Mouse (Mus musculus) liver, embryonic 16.5 days (tissue): ENCODE measurements at regions not wholly inside any gene's neighbourhood (a gene's known extent, or its start where the extent isn't known, plus 50 kb on each side); places are given as distances from the start of the nearest gene placed in this dataset.
A peak's percentile ranks its signal among the peaks of the same experiment; 100 is the strongest.

Experiments used
- ATAC-seq: fragments of 200-750 bp; cut with Nextera tagmentation; 2 replicates; pipeline ENCODE4 v1.8.0; 2017; ENCODE audit warnings: low read depth, mild to moderate bottlenecking, moderate number of reproducible peaks, moderate library complexity
- H3K27ac ChIP-seq: fragments of 300-500 bp; sonication (generic); 2 replicates; pipeline ENCODE4 v1.5.1; 2014; ENCODE audit warnings: mild to moderate bottlenecking, low read length
- H3K27me3 ChIP-seq: fragments of 300-500 bp; sonication (generic); 2 replicates; pipeline ENCODE4 v1.6.1; 2014; ENCODE audit warnings: low read depth, low read length, mixed read lengths; ENCODE audit not compliant: control insufficient read depth, insufficient read depth
- H3K36me3 ChIP-seq: fragments of 300-500 bp; sonication (generic); 2 replicates; pipeline ENCODE4 v1.6.1; 2014; ENCODE audit warnings: mild to moderate bottlenecking; ENCODE audit not compliant: control insufficient read depth, insufficient read depth
- H3K4me1 ChIP-seq: fragments of 300-500 bp; sonication (generic); 2 replicates; pipeline ENCODE4 v1.6.1; 2014; ENCODE audit warnings: low read depth, low read length, mixed read lengths; ENCODE audit not compliant: control insufficient read depth
- H3K4me2 ChIP-seq: fragments of 300-500 bp; sonication (generic); 2 replicates; pipeline ENCODE4 v1.6.1; 2014; ENCODE audit warnings: low read depth, low read length, mixed read lengths
- H3K4me3 ChIP-seq: fragments of 300-500 bp; sonication (generic); 2 replicates; pipeline ENCODE4 v1.5.1; 2014; ENCODE audit warnings: low read depth, mild to moderate bottlenecking, low read length
- H3K9ac ChIP-seq: fragments of 300-500 bp; sonication (generic); 2 replicates; pipeline ENCODE4 v1.6.1; 2014; ENCODE audit warnings: low read depth, low read length
- H3K9me3 ChIP-seq: fragments of 300-500 bp; sonication (generic); replicated peaks from 2 replicates; pipeline ENCODE4 v1.6.1; 2016; ENCODE audit warnings: low read length; ENCODE audit not compliant: control insufficient read depth
- WGBS: fragments of 180-500 bp; shearing (Covaris S2); extraction: QIAGEN DNeasy Blood & Tissue Kit; methylation state at CpG from one replicate; pipeline ENCODE4 v1.1.7; 2014; ENCODE audit not compliant: insufficient replicate concordance; 5-methylcytosine and 5-hydroxymethylcytosine counted together

- no peaks in the 10 kb centered on the region for H3K27me3 ChIP-seq
- H3K27ac ChIP-seq: no peak overlapping the region
- no peaks in the 10 kb centered on the region for H3K36me3 ChIP-seq
- no peaks in the 10 kb centered on the region for H3K9me3 ChIP-seq
- H3K4me1 ChIP-seq: no peaks in the 10 kb centered on the region
- no peak for ATAC-seq
- 29% methylated on average over 1 of the region's 1 CpGs for WGBS
- no peak overlapping the region for H3K4me3 ChIP-seq
- no peak overlapping the region for H3K9ac ChIP-seq
- H3K4me2 ChIP-seq: no peak overlapping the region
Measured at GRCm38 (mm10) chr3:60916411-60916810, 86.2 kb upstream of the P2ry1 start.

- Histone ChIP-seq H3K4me1 (no peaks in the 10 kb centered on the region), H3K36me3 (no peaks in the 10 kb centered on the region), H3K27ac (no peak overlapping the region), H3K4me3 (no peak overlapping the region), H3K9ac (no peak overlapping the region), H3K27me3 (no peaks in the 10 kb centered on the region), H3K9me3 (no peaks in the 10 kb centered on the region), H3K4me2 (no peak overlapping the region)
- 51% methylated on average over 3 of the region's 3 CpGs for WGBS
- no peak for ATAC-seq
Measured at GRCm38 (mm10) chr3:60917271-60917670, 85.3 kb upstream of the P2ry1 start.

DNA sequence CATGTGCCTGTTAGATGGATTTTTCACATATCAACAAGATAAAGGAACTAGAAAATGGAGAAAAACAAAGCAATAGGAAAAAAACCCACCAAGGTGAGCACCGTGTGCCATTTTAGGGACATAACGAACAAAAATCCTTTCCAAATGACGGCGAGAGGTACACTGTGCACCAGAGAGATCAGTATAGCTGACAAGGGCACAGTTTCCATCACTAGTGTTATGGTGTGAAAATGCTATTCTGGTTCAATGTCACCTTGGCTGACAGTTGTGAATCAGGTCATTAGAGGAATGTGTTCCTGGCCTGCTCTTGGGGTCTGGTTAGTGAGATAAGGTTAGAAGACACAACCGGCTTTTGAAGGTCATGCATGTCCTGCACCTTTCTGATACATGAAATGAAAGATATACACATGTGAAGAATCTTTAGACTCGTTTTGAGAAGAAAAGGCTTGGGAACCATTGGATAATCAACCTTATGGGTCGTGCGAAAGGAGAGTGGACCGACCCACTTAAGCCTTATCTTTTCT, 76.5 kb upstream of the P2ry1 start:
- Histone ChIP-seq H3K9me3 (no peaks in the 10 kb centered on the region), H3K27ac (no peak overlapping the region), H3K27me3 (no peaks in the 10 kb centered on the region), H3K9ac (no peak overlapping the region), H3K4me1 (no peaks in the 10 kb centered on the region), H3K4me2 (no peak overlapping the region), H3K36me3 (no peaks in the 10 kb centered on the region), H3K4me3 (no peak overlapping the region)
- peak; percentile 47; the same call in 1 of the 2 replicates for ATAC-seq
- WGBS: 53% methylated on average over 9 of the region's 9 CpGs

- 55% methylated on average over 4 of the region's 4 CpGs for WGBS
- Histone ChIP-seq H3K9ac (no peak overlapping the region), H3K27ac (no peak overlapping the region), H3K4me1 (no peaks in the 10 kb centered on the region), H3K36me3 (no peaks in the 10 kb centered on the region), H3K4me2 (no peak overlapping the region), H3K27me3 (no peaks in the 10 kb centered on the region), H3K9me3 (no peaks in the 10 kb centered on the region), H3K4me3 (no peak overlapping the region)
- ATAC-seq: no peak
Measured at GRCm38 (mm10) chr3:60928910-60929309, 73.7 kb upstream of the P2ry1 start.

DNA sequence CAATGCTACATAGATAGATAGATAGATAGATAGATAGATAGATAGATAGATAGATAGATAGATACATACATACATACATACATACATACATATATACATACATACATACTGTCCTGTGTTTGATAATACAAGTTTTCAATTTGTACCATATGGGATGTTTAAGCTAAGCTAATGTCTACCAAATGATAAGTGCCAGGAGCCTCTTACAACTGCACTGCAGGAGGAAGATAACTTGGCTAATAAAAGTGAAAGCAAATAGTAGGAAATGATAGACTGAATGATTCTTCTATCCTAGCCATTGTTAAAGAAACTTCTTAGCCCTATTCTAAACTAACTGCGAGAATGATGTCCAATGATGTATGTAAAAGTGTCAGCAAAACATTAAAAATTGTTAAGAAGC, 68.1 kb upstream of the P2ry1 start:
- H3K27ac ChIP-seq: no peak overlapping the region
- no peak overlapping the region for H3K4me3 ChIP-seq
- no peaks in the 10 kb centered on the region for H3K4me1 ChIP-seq
- H3K9me3 ChIP-seq: no peaks in the 10 kb centered on the region
- H3K9ac ChIP-seq: no peak overlapping the region
- H3K4me2 ChIP-seq: no peak overlapping the region
- no peaks in the 10 kb centered on the region for H3K27me3 ChIP-seq
- no peak for ATAC-seq
- 69% methylated on average over 1 of the region's 1 CpGs for WGBS
- no peaks in the 10 kb centered on the region for H3K36me3 ChIP-seq

DNA sequence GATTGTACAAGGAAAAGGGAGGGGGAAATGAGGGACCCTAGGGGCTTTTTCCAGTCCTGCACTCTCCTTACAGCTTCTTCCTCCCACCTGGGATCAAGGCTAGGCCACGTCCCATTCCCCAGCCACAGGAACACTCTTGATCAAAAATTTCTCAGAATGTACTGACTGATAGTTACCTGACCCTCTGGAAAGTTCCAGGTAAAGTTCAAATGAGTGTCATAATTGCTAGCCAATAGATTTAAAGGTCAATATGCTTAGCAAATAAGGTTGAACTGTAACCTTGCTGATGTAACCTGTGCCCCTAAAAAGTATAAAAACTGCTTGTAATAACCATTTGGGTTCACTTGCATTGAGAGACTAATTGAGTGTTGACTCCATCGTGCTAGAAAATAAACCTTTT, 61.1 kb upstream of the P2ry1 start:
- no peaks in the 10 kb centered on the region for H3K36me3 ChIP-seq
- H3K4me2 ChIP-seq: no peak overlapping the region
- WGBS: 57% methylated on average over 2 of the region's 2 CpGs
- H3K4me1 ChIP-seq: no peaks in the 10 kb centered on the region
- H3K9me3 ChIP-seq: no peaks in the 10 kb centered on the region
- H3K27me3 ChIP-seq: no peaks in the 10 kb centered on the region
- no peak overlapping the region for H3K9ac ChIP-seq
- H3K4me3 ChIP-seq: no peak overlapping the region
- ATAC-seq: no peak
- no peak overlapping the region for H3K27ac ChIP-seq

- Histone ChIP-seq H3K4me2 (no peak overlapping the region), H3K4me1 (no peaks in the 10 kb centered on the region), H3K27me3 (no peaks in the 10 kb centered on the region), H3K27ac (no peak overlapping the region), H3K36me3 (no peaks in the 10 kb centered on the region), H3K9me3 (no peaks in the 10 kb centered on the region), H3K9ac (no peak overlapping the region), H3K4me3 (no peak overlapping the region)
- no peak for ATAC-seq
- 56% methylated on average over 4 of the region's 4 CpGs for WGBS
Measured at GRCm38 (mm10) chr3:60948897-60949296, 53.7 kb upstream of the P2ry1 start.
